Mouse (Mus musculus) urinary bladder, postnatal 25 days (tissue): Measurements from ENCODE around the gene Lamc2.

ENCODE experiments used
- DNase-seq: peaks from one replicate; pipeline ENCODE4 v3.0.0; 2022; ENCODE audit warnings: low spot score

Lamc2 gene

GRCm38 (mm10) chr1:153180160-153180559 lies 6.1 kb downstream of the Lamc2 start:
- no peak for DNase-seq

DNA sequence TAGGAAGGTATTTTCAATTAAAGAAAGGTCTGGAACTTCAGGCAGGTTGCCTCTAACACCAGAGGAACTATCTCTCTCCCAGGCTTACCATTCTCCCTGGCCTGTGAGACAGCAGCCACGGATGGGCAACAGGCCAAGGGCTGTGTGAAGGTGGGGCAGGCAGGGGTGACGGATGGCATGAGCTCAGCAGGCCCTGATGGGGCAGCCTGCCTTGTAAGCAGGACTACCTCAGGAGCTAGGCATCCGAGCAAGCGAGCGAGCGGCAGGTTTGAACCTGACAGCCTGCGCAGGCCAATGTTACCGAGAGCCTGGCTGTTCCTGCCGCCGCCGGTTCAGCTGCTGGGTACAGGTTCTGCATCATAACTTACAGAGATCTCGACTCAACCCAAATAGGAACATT lies 11.4 kb downstream of the Lamc2 start:
- DNase-seq, result peak; percentile 77

DNA sequence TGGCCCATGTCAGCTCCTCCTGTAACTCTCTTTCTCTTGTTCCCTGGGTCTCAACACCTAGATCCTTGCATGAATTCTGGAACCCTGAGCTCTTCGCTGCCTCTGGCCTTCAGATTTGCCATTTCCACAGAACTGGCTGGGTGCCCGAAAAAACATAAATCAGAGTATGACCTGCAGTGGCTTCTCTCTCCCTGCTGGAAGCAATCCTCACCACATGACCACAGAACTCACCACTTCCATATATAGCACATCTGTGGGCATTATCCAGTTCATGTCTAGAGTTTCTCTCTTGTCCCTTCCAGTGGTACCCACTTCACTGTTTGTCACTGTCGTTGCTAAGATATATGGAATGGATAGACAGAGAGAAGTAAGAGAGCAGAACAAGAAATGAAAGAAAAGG lies 13.0 kb downstream of the Lamc2 start:
- DNase-seq, result peak; percentile 38

DNA sequence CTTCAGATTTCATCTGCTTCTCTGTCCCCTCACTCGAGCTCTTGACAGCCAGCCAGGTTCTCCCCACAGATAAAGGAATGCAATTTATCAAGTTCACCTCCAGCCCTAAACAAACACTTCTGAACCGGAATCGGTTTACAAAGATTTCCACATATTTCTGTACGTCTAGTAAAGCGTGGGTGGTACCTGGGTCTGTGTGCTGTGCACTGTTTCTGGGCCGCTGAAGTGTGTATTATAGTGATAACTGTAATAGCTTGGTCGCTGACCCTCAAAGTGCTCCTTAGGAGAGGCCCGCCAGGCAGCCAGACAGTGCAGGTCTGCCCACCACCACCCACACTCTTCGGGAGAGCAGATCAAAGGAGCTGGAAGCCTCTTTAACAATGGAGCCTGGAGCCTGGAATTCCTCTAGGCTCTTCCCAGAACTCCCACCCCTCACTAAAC lies 13.9 kb downstream of the Lamc2 start:
- peak; percentile 20 for DNase-seq

DNA sequence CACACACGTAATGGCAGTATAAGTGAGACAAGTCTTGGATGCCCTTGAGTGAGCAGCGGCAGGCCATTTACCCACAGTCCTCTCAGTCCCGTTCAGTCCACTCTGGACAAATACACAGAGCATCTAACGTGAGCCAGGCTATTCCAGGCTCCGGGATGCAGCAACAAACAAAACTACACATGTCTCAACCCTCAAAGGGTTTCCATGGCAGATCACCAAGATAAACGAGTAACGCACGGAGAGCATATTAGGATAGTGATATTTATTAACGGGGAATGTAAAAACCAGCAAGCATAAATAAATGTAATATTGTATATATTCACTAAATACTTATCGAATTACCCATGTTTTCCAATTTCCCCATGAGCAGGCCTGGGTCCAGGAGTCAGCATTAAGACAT lies 15.2 kb downstream of the Lamc2 start:
- DNase-seq, result no peak

DNA sequence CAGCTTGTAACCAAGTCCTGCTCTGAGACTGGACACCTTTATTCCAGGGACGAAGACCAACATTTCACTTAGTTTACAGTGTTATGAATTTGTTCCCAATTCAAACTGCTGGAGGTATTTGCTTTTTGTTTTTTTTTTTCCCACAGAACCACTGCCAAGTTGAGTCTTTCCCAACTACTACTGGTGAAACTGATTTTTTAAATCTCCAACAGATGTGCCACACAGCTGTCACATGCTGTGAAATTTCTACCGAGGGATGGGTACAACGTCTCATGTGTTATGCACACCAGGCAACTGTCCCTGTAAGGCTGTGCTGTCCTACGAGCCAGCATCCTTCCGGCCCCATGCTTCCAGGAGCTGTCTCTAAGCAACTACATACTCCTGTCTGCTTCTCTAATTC lies 18.0 kb downstream of the Lamc2 start:
- no peak for DNase-seq

DNA sequence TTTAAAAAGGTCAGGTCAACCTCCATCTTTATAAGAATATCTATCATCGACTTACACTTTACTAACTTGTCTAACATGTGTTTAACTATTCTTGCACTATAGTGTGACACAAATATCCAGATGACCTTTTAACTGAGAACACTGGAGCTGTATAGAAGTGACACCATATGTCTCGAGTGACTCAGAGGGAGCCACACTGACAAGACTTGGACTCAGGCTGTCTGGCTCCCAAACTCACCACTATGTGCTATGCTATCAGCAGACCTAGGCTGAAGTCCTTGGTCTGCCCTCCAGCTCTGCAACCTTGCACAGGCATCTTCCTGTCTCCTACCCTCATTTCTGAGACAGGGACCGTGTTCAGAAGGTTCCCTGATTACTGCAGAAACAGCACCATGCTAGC lies 22.4 kb downstream of the Lamc2 start:
- no peak for DNase-seq

- no peak for DNase-seq
Observed at GRCm38 (mm10) chr1:153159137-153159536, 27.1 kb downstream of the Lamc2 start.

DNA sequence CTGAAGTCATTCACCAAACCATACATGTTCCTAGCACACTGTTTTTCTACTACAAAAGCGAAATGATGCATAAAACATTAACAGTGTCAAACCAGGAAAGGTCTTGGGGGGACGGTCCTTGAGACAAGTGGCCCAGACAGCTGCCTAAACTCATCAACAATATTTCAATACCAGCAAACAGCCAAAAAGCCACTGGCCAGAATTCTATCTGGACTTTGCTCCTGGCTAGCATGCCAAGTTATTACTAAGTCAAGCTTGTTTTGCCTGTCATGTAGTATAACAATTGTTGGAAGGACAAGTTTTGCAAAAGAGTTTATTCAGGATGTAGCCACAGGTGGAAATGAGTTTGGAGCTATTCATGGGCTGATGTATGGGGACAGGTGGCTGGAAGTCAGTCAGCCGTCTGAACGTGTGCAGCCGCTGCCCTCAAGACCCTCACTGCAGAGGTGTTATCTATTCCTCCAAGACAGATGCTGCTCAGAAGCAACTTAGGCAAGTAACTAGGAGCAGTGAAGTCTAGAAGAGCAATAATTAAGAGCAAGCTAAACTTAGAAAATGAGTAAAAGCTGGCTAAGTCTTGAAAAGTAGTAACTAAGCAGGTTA lies 29.1 kb downstream of the Lamc2 start:
- no peak for DNase-seq

DNA sequence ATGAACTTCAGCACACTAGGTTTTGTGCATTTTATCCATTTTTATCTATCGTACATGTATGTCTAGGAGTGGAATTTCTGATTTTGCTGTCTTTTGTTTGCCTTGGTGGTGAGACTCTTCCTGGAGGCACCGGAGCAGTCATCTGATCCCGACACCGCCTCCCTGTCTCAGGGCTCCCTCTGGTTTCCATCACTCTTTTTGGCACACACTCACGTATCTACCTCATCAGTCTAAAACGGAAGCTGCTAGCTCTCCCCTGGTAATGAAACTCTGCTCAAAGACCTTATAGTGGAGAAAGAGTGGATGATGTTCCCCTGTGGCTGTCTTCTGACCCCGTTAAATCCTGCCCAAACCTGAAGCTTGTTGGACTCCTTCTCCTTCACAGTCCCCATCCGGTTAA lies 30.9 kb downstream of the Lamc2 start:
- DNase-seq, result no peak

DNA sequence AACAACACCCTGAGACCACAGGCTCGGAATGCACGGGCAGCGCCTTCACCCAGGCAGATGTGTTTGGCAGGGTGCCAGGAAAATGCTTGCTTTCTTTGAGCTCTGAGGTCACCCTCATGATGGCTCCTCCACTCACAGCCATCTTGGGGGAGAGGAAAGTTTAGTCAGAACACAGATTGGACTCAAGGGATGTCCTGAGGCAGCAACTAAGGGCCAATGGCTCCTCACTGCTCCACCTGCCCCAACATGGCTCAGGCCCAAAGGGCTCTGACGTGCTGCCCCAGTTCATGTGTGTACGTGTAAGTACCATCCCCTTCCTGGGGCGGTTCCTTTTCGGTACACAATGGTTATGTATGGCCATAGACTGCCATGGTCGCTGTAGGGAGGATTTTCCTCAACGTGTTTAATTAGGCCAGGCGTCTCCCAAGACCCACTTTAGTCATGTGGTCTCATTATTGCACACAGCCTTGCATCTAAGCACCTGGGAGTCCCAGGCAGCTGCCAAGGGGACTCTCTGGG lies 32.6 kb downstream of the Lamc2 start:
- DNase-seq, result no peak

DNA sequence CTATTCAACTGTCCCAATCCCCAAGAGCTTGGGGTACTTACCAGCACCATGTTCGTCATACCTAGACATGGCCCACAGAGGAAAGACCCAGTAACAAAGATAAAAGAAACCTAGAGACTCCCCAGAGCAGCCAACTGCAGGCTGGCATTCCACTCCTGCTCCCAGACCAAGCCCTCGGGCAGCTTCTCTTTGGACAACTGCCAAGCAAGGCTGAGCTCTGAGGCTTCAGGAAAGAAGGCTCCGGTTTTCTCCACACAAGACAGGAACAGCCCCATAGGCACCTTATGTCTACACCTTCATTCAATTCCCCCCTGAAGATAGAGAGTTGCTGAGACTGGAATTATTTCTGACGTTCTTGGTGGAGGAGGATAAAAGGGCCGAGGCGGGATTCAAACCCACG lies 33.7 kb downstream of the Lamc2 start:
- DNase-seq, result no peak

- DNase-seq, result no peak
Observed at GRCm38 (mm10) chr1:153145791-153146190, 40.5 kb downstream of the Lamc2 start.

GRCm38 (mm10) chr1:153144021-153144420 lies 42.2 kb downstream of the Lamc2 start:
- no peak for DNase-seq

GRCm38 (mm10) chr1:153140747-153141228 lies 45.5 kb downstream of the Lamc2 start:
- no peak for DNase-seq

- DNase-seq, result no peak
Observed at GRCm38 (mm10) chr1:153140265-153140664, 46.0 kb downstream of the Lamc2 start.

DNA sequence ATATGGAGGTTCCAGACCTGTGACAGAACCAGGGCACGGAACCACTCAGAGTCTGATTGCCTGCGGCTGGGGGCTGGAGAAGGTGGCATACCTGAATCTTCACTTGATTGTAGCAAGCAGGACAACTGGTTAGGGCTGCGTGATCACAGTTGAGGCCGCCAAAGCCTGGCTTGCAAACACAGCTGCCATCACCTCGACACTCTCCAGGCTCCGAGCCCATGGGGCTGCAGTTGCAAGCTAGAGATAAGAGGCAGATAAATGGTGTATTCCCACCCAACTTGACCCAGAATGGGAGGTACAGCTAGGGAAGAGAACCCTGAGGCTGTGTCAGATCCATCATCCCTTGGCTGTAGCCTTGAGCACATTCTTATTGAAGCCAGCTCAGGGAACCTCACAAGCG lies 46.6 kb downstream of the Lamc2 start:
- DNase-seq, result no peak

DNA sequence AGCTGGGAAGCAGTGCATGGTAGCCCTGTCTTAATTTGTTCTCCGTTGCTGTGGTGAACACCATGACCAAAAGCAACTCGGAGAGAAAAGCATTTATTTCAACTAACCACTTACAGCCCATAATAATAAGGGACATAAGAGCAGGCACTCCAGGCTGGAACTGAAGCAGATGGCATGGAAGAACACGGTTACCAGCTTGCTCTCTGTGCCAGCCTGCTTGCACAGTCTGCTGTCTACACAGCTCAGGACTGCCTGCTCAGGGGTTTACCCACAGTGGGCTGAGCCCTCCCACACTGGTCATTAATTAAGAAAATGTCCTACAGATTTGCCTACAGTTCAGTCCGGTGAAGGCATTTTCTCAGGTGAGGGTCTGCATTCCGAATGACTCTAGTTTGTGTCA lies 47.8 kb downstream of the Lamc2 start:
- no peak for DNase-seq

DNA sequence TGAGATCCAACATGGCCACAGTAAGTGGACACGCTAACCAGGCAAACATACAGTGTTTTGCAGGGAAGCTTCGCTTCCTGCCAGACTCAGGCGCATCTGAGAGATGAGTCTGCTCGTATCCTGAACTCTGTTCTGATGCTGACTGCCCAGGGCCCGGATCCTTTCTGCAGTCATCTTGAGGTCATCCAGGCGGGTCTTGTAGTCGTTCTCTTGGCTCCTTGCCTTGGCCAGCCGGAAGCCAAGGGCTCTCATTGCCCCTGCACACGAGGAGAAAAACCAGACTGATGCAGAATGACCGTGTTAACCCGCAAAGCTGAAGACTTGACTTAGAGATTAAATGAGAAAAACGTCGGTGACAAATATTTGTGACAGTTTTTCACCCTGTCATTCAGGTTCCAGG lies 49.6 kb downstream of the Lamc2 start:
- DNase-seq, result no peak

- DNase-seq, result peak; percentile 57
Observed at GRCm38 (mm10) chr1:153133865-153134781, 52.1 kb downstream of the Lamc2 start.

- peak; percentile 55 for DNase-seq
Observed at GRCm38 (mm10) chr1:153129992-153130713, 56.1 kb downstream of the Lamc2 start.

- no peak for DNase-seq
Observed at GRCm38 (mm10) chr1:153128780-153129179, 57.5 kb downstream of the Lamc2 start.
